Mouse (Mus musculus) MEL (cell line): ENCODE data around the gene Gm37240. TPM values are rescaled to one million over a fixed set of nuclear protein-coding genes. Genes with fewer than 3 reads are reported as not detected.

Experiments used
- DNase-seq: peaks from one replicate; pipeline ENCODE4 v3.0.0; 2011; ENCODE audit warnings: low read depth, low spot score
- H3K27ac ChIP-seq: 2 replicates; pipeline ENCODE4 v1.5.1; 2012; ENCODE audit warnings: low read depth, mild to moderate bottlenecking, control low read depth, low read length, moderate library complexity; ENCODE audit not compliant: control insufficient read depth
- H3K27me3 ChIP-seq, 2 experiments: fragments of 150-350 bp in 1 of 2; sonication (generic) in 1 of 2; 2 replicates each; pipeline ENCODE4 v1.6.1; 2012; ENCODE audit warnings: low read length in 2 of 2, mild to moderate bottlenecking in 2 of 2, improper control_type of control experiment in 1 of 2, moderate library complexity in 1 of 2; ENCODE audit not compliant: insufficient read depth in 2 of 2, control insufficient read depth in 1 of 2
- H3K36me3 ChIP-seq, 2 experiments: 2 replicates each; pipeline ENCODE4 v1.6.1; 2012 to 2014; ENCODE audit warnings: low read length in 2 of 2, improper control_type of control experiment in 1 of 2, inconsistent platforms in 1 of 2, mild to moderate bottlenecking in 1 of 2; ENCODE audit not compliant: insufficient read depth in 2 of 2, control insufficient read depth in 1 of 2
- H3K4me1 ChIP-seq, 2 experiments: fragments of 150-350 bp in 1 of 2; sonication (generic) in 1 of 2; 2 replicates each; pipeline ENCODE4 v1.6.1; 2012; ENCODE audit warnings: low read length in 2 of 2, improper control_type of control experiment in 1 of 2, mild to moderate bottlenecking in 1 of 2; ENCODE audit not compliant: insufficient read depth in 2 of 2, control insufficient read depth in 1 of 2
- H3K4me3 ChIP-seq, 2 experiments: fragments of 150-350 bp in 1 of 2; sonication (generic) in 1 of 2; 2 replicates each; pipeline ENCODE4 v1.5.1; 2012; ENCODE audit warnings: low read depth in 2 of 2, low read length in 2 of 2, mild to moderate bottlenecking in 2 of 2, moderate library complexity in 2 of 2, control low read depth in 1 of 2, improper control_type of control experiment in 1 of 2; ENCODE audit not compliant: control insufficient read depth in 1 of 2, insufficient read depth in 1 of 2
- H3K79me2 ChIP-seq: 2 replicates; pipeline ENCODE4 v1.6.1; 2012; ENCODE audit warnings: mild to moderate bottlenecking, low read length, moderate library complexity; ENCODE audit not compliant: control insufficient read depth, poor library complexity, insufficient read depth
- H3K9ac ChIP-seq: 2 replicates; pipeline ENCODE4 v1.6.1; 2012; ENCODE audit warnings: low read depth, mild to moderate bottlenecking, control low read depth, low read length, moderate library complexity; ENCODE audit not compliant: control insufficient read depth, poor library complexity, severe bottlenecking
- H3K9me3 ChIP-seq: fragments of 150-350 bp; sonication (generic); replicated peaks from 2 replicates; pipeline ENCODE4 v1.6.1; 2012; ENCODE audit warnings: mild to moderate bottlenecking, low read length, improper control_type of control experiment, moderate library complexity; ENCODE audit not compliant: insufficient read depth
- BHLHE40 ChIP-seq: IDR thresholded peaks from 2 replicates; pipeline ENCODE4 v1.6.1; 2012; ENCODE audit warnings: low read depth, mild to moderate bottlenecking, inconsistent platforms, low read length, improper control_type of control experiment, borderline replicate concordance
- CHD1 ChIP-seq: IDR thresholded peaks from 2 replicates; pipeline ENCODE4 v1.6.1; 2012; ENCODE audit warnings: low read depth, mild to moderate bottlenecking, inconsistent platforms, low read length, improper control_type of control experiment
- CHD2 ChIP-seq: IDR thresholded peaks from 2 replicates; pipeline ENCODE4 v1.6.1; 2011; ENCODE audit warnings: low read length, improper control_type of control experiment
- CTCF ChIP-seq, 3 experiments: IDR thresholded peaks in 2 of 3; conservative IDR thresholded peaks in 1 of 3; 2 replicates each; pipeline ENCODE4 v1.5.1; 2011 to 2012; ENCODE audit warnings: low read length in 3 of 3, low read depth in 2 of 3, mild to moderate bottlenecking in 2 of 3, improper control_type of control experiment in 1 of 3, inconsistent platforms in 1 of 3, mixed read lengths in 1 of 3, moderate library complexity in 1 of 3; ENCODE audit not compliant: control insufficient read depth in 1 of 3, insufficient read depth in 1 of 3, poor library complexity in 1 of 3, severe bottlenecking in 1 of 3
- E2F4 ChIP-seq: IDR thresholded peaks from 2 replicates; pipeline ENCODE4 v1.6.1; 2011; ENCODE audit warnings: low read depth, low read length, improper control_type of control experiment, borderline replicate concordance
- ETS1 ChIP-seq: IDR thresholded peaks from 2 replicates; pipeline ENCODE4 v1.6.1; 2012; ENCODE audit warnings: low read depth, mild to moderate bottlenecking, inconsistent platforms, low read length, improper control_type of control experiment, moderate library complexity
- HCFC1 ChIP-seq: IDR thresholded peaks from 2 replicates; pipeline ENCODE4 v1.6.1; 2012; ENCODE audit warnings: low read depth, mild to moderate bottlenecking, inconsistent platforms, low read length, improper control_type of control experiment, moderate library complexity
- KAT2A ChIP-seq: conservative IDR thresholded peaks from 2 replicates; pipeline ENCODE4 v1.6.1; 2012; ENCODE audit warnings: low read depth, low read length, improper control_type of control experiment, inconsistent platforms
- MAFK ChIP-seq: IDR thresholded peaks from 2 replicates; pipeline ENCODE4 v1.6.1; 2011; ENCODE audit warnings: low read depth, mild to moderate bottlenecking, low read length, improper control_type of control experiment, borderline replicate concordance
- MYB ChIP-seq: IDR thresholded peaks from 2 replicates; pipeline ENCODE4 v1.6.1; 2011; ENCODE audit warnings: mild to moderate bottlenecking, low read depth, low read length, improper control_type of control experiment
- MYC ChIP-seq: IDR thresholded peaks from 2 replicates; pipeline ENCODE4 v1.6.1; 2011; ENCODE audit warnings: low read depth, mild to moderate bottlenecking, low read length, improper control_type of control experiment, moderate library complexity
- NELFE ChIP-seq: IDR thresholded peaks from 2 replicates; pipeline ENCODE4 v1.6.1; 2011; ENCODE audit warnings: low read depth, low read length, improper control_type of control experiment
- NRF1 ChIP-seq: IDR thresholded peaks from 2 replicates; pipeline ENCODE4 v1.6.1; 2014; ENCODE audit warnings: low read depth, mild to moderate bottlenecking, inconsistent platforms, low read length, improper control_type of control experiment, moderate library complexity; ENCODE audit not compliant: poor library complexity, insufficient read depth, severe bottlenecking
- POLR2A ChIP-seq, 2 experiments: IDR thresholded peaks; 2 replicates each; pipeline ENCODE4 v1.6.1; 2011 to 2012; ENCODE audit warnings: low read length in 2 of 2, mild to moderate bottlenecking in 2 of 2, control low read depth in 1 of 2, improper control_type of control experiment in 1 of 2, low read depth in 1 of 2, moderate library complexity in 1 of 2; ENCODE audit not compliant: control insufficient read depth in 1 of 2, insufficient read depth in 1 of 2, poor library complexity in 1 of 2
- POLR2AphosphoS2 ChIP-seq: IDR thresholded peaks from 2 replicates; pipeline ENCODE4 v1.6.1; 2011; ENCODE audit warnings: low read length, improper control_type of control experiment
- POLR2AphosphoS5 ChIP-seq: IDR thresholded peaks from 2 replicates; pipeline ENCODE4 v1.6.1; 2012; ENCODE audit warnings: low read depth, borderline replicate concordance, mild to moderate bottlenecking, inconsistent platforms, low read length, moderate library complexity, mixed read lengths
- RAD21 ChIP-seq: IDR thresholded peaks from 2 replicates; pipeline ENCODE4 v1.6.1; 2011; ENCODE audit warnings: mild to moderate bottlenecking, low read depth, low read length, improper control_type of control experiment
- TCF12 ChIP-seq: IDR thresholded peaks from 2 replicates; pipeline ENCODE4 v1.6.1; 2014; ENCODE audit warnings: low read depth, mild to moderate bottlenecking, inconsistent platforms, low read length, improper control_type of control experiment, moderate library complexity
- USF2 ChIP-seq, 2 experiments: IDR thresholded peaks; 2 replicates each; pipeline ENCODE4 v1.6.1; 2011 to 2012; ENCODE audit warnings: improper control_type of control experiment in 2 of 2, low read length in 2 of 2, borderline replicate concordance in 1 of 2, inconsistent platforms in 1 of 2, low read depth in 1 of 2, mild to moderate bottlenecking in 1 of 2; ENCODE audit not compliant: insufficient read depth in 1 of 2
- ZKSCAN1 ChIP-seq: IDR thresholded peaks from 2 replicates; pipeline ENCODE4 v1.6.1; 2012; ENCODE audit warnings: low read depth, mild to moderate bottlenecking, inconsistent platforms, low read length, improper control_type of control experiment, moderate library complexity
- ZMIZ1 ChIP-seq: IDR thresholded peaks from 2 replicates; pipeline ENCODE4 v1.6.1; 2012; ENCODE audit warnings: low read depth, mild to moderate bottlenecking, inconsistent platforms, low read length, improper control_type of control experiment, moderate library complexity
- ZNF384 ChIP-seq: IDR thresholded peaks from 2 replicates; pipeline ENCODE4 v1.6.1; 2012; ENCODE audit warnings: low read depth, mild to moderate bottlenecking, inconsistent platforms, low read length, improper control_type of control experiment
- polyA plus RNA-seq, 2 experiments: library from polyadenylated mRNA; stranded (reverse) in 1 of 2; unstranded in 1 of 2; fragments of >175 nt in 1 of 2; fragments of >200 nt in 1 of 2; gene quantifications; 2 replicates each; pipeline versions ENCODE4 v1.2.1 to v1.2.4; 2012; ENCODE audit warnings: low replicate concordance in 2 of 2, low read depth in 1 of 2; ENCODE audit not compliant: insufficient read length in 2 of 2, insufficient read depth in 1 of 2, missing spikeins in 1 of 2
- total RNA-seq: library from RNA; depleted of rRNA; stranded (reverse); fragments of 300-350 nt; gene quantifications from 2 replicates; pipeline ENCODE4 v1.2.3, GENCODE M21; 2012

The Gm37240 gene
- total and polyA plus RNA-seq, 3 experiments: 0.04 TPM; not detected in 2

DNA sequence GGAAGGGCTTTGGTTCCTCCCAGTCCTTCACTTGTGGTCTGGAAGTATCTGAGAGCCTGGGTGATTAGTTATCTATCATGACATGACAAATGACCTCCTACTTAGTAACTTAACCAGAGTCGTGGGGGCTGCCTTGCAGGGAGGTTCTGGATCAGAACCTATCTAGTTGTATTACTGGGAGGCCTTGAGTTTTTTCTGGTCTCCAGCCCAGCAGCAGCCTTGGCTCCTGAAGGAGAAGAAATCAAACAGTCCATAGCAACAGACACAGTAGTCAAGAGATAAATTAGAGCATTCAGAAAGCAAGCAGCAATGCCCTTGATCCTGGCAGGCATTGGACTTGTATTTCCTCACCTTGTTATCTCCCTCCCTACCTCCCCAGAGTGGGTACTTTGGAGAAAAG, 722.4 kb downstream of the Gm37240 start:
- no peaks in the 10 kb centered on the region for H3K27me3 ChIP-seq
- no peaks in the 10 kb centered on the region for H3K9me3 ChIP-seq
- H3K4me1 ChIP-seq: no peaks in the 10 kb centered on the region
- no peak overlapping the region for H3K27ac ChIP-seq
- H3K79me2 ChIP-seq: no peaks in the 10 kb centered on the region
- TF ChIP-seq MYB (no peak), CHD1 (no peak), CTCF (IDR thresholded peaks at IDR 0.05 in 2 of 3, conservative IDR thresholded peaks at IDR 0.05 in 1 of 3; ENCODE audit: control insufficient read depth in 1 of 3, insufficient read depth in 1 of 3, low read depth in 2 of 3, low read length in 3 of 3, poor library complexity in 1 of 3, severe bottlenecking in 1 of 3) (no peak), USF2 (IDR thresholded peaks at IDR 0.05; ENCODE audit: borderline replicate concordance in 1 of 2, insufficient read depth in 1 of 2, low read depth in 1 of 2, low read length in 2 of 2) (no peak), MAFK (no peak), POLR2A (IDR thresholded peaks at IDR 0.05; ENCODE audit: control insufficient read depth in 1 of 2, insufficient read depth in 1 of 2, low read depth in 1 of 2, low read length in 2 of 2, poor library complexity in 1 of 2) (no peak), RAD21 (no peak)
- no peaks in the 10 kb centered on the region for H3K36me3 ChIP-seq
- no peak overlapping the region for H3K4me3 ChIP-seq
- no peak for DNase-seq
- H3K9ac ChIP-seq: no peak overlapping the region

DNA sequence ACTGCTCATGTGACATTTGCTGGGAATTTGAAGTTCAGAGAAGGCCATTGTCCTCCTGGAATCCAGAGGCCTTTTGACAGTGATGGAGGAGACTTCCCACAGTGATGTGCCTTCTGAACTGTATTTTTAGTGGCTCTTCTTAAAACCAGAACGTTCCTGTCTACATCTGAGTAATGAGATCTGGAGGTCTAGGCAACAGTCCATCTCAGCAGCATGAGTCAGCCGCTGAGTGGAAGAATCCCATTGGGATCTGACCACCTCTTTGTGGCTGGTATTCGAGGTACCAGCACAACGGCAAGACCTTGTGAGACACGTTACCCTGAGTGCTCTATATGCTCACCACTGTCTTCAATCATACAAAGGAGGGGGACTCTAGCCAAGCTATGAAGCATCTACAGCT, 723.9 kb downstream of the Gm37240 start:
- Histone ChIP-seq H3K4me1 (no peaks in the 10 kb centered on the region), H3K27ac (no peak overlapping the region), H3K9ac (no peak overlapping the region), H3K9me3 (no peaks in the 10 kb centered on the region), H3K27me3 (no peaks in the 10 kb centered on the region), H3K79me2 (no peaks in the 10 kb centered on the region), H3K4me3 (no peak overlapping the region), H3K36me3 (no peaks in the 10 kb centered on the region)
- no peak for DNase-seq
- TF ChIP-seq TCF12: no peak
- no peak for TF ChIP-seq HCFC1
- no peak for TF ChIP-seq KAT2A
- no peak for TF ChIP-seq POLR2AphosphoS5
- TF ChIP-seq NRF1: no peak
- TF ChIP-seq ZKSCAN1: no peak
- no peak for TF ChIP-seq ZMIZ1
- no peak for TF ChIP-seq ETS1
- no peak for TF ChIP-seq CTCF (IDR thresholded peaks at IDR 0.05 in 2 of 3, conservative IDR thresholded peaks at IDR 0.05 in 1 of 3; ENCODE audit: control insufficient read depth in 1 of 3, insufficient read depth in 1 of 3, low read depth in 2 of 3, low read length in 3 of 3, poor library complexity in 1 of 3, severe bottlenecking in 1 of 3)
- no peak for TF ChIP-seq MYC
- TF ChIP-seq NELFE: no peak
- TF ChIP-seq ZNF384: no peak
- TF ChIP-seq E2F4: no peak
- TF ChIP-seq CHD2: no peak
- TF ChIP-seq BHLHE40: no peak
- TF ChIP-seq CHD1: no peak
- TF ChIP-seq POLR2AphosphoS2: no peak
